Mouse (Mus musculus) forebrain, embryonic 13.5 days (tissue): ENCODE results near the gene Vgll4. TPM values are rescaled to one million over a fixed set of nuclear protein-coding genes. Genes with fewer than 3 reads are reported as not detected.

Experiments used
- ATAC-seq: fragments of 200-750 bp; cut with Nextera tagmentation; 2 replicates; pipeline ENCODE4 v1.8.0; 2017
- H3K27ac ChIP-seq: fragments of 300-500 bp; sonication (generic); 2 replicates; pipeline ENCODE4 v1.5.1; 2015; ENCODE audit warnings: inconsistent platforms, mild to moderate bottlenecking, moderate library complexity
- H3K27me3 ChIP-seq: fragments of 300-500 bp; sonication (generic); 2 replicates; pipeline ENCODE4 v1.6.1; 2015; ENCODE audit warnings: mild to moderate bottlenecking, inconsistent platforms
- H3K36me3 ChIP-seq: fragments of 300-500 bp; sonication (generic); 2 replicates; pipeline ENCODE4 v1.6.1; 2015; ENCODE audit warnings: mild to moderate bottlenecking, inconsistent platforms; ENCODE audit not compliant: poor library complexity, severe bottlenecking
- H3K4me1 ChIP-seq: fragments of 300-500 bp; sonication (generic); 2 replicates; pipeline ENCODE4 v1.6.1; 2015; ENCODE audit warnings: inconsistent platforms
- H3K4me2 ChIP-seq: fragments of 300-500 bp; sonication (generic); 2 replicates; pipeline ENCODE4 v1.6.1; 2015; ENCODE audit warnings: inconsistent platforms, mild to moderate bottlenecking, moderate library complexity
- H3K4me3 ChIP-seq: fragments of 300-500 bp; sonication (generic); 2 replicates; pipeline ENCODE4 v1.5.1; 2015; ENCODE audit warnings: mild to moderate bottlenecking, inconsistent platforms
- H3K9ac ChIP-seq: fragments of 300-500 bp; sonication (generic); 2 replicates; pipeline ENCODE4 v1.6.1; 2015; ENCODE audit warnings: mild to moderate bottlenecking, inconsistent platforms
- H3K9me3 ChIP-seq: fragments of 300-500 bp; sonication (generic); replicated peaks from 2 replicates; pipeline ENCODE4 v1.6.1; 2016; ENCODE audit warnings: inconsistent platforms
- WGBS: fragments of 180-500 bp; shearing (Covaris S2); methylation state at CpG from one replicate; pipeline ENCODE4 v1.1.7; 2015; 5-methylcytosine and 5-hydroxymethylcytosine counted together
- polyA plus RNA-seq: library from polyadenylated mRNA; unstranded; fragments of >200 nt; fragmentation: Nextera tagmentation; extraction: Ambion mirVana; gene quantifications from 2 replicates; pipeline ENCODE4 v1.2.1, GENCODE M21; 2015

The Vgll4 gene
- polyA plus RNA-seq, 1 experiment from 2014 or later = 84.3 TPM

GRCm38 (mm10) chr6:114970895-114971294 is 1.1 kb upstream of the Vgll4 start:
- Histone ChIP-seq H3K27me3 (peaks cover 43% of the 10 kb centered on the region), H3K27ac (no peak overlapping the region), H3K4me3 (no peak overlapping the region), H3K9ac (no peak overlapping the region), H3K36me3 (no peaks in the 10 kb centered on the region), H3K9me3 (no peaks in the 10 kb centered on the region), H3K4me2 (no peak overlapping the region), H3K4me1 (peaks cover 26% of the 10 kb centered on the region; the same call in 1 of the 2 replicates)
- no peak for ATAC-seq
- 67% methylated on average over 5 of the region's 5 CpGs for WGBS

GRCm38 (mm10) chr6:114970386-114970785 is 592 bp upstream of the Vgll4 start:
- WGBS = 26% methylated on average over 6 of the region's 6 CpGs

GRCm38 (mm10) chr6:114968361-114969212 is 1.2 kb downstream of the Vgll4 start:
- WGBS = under 1% methylated on average over 73 of the region's 82 CpGs
- peak overlapping the region; percentile 73 for H3K9ac ChIP-seq
- H3K4me3 ChIP-seq = peak overlapping the region; percentile 69

More at GRCm38 (mm10) chr6:114970386-114970785, 592 bp upstream of the Vgll4 start:
- no peaks in the 10 kb centered on the region for H3K9me3 ChIP-seq
- H3K4me3 ChIP-seq = no peak overlapping the region; the same call in 1 of the 2 replicates
- no peaks in the 10 kb centered on the region for H3K36me3 ChIP-seq
- peaks cover 26% of the 10 kb centered on the region; the same call in 1 of the 2 replicates for H3K4me1 ChIP-seq
- peak overlapping the region; percentile 100; the same call in 1 of the 2 replicates for H3K4me2 ChIP-seq
- no peak overlapping the region for H3K27ac ChIP-seq
- ATAC-seq = no peak
- peaks cover 47% of the 10 kb centered on the region for H3K27me3 ChIP-seq
- no peak overlapping the region for H3K9ac ChIP-seq

GRCm38 (mm10) chr6:114967623-114968022 is 2.2 kb downstream of the Vgll4 start:
- peaks cover 26% of the 10 kb centered on the region; the same call in 1 of the 2 replicates for H3K4me1 ChIP-seq
- H3K4me3 ChIP-seq = peak overlapping the region; percentile 69; the same call in 1 of the 2 replicates
- peak overlapping the region; percentile 100 for H3K4me2 ChIP-seq
- H3K27me3 ChIP-seq = peaks cover 48% of the 10 kb centered on the region
- no peaks in the 10 kb centered on the region for H3K9me3 ChIP-seq
- 33% methylated on average over 12 of the region's 12 CpGs for WGBS
- no peak overlapping the region for H3K27ac ChIP-seq
- H3K9ac ChIP-seq = no peak overlapping the region
- no peaks in the 10 kb centered on the region for H3K36me3 ChIP-seq
- ATAC-seq = no peak

More at GRCm38 (mm10) chr6:114968361-114969212, 1.2 kb downstream of the Vgll4 start:
- ATAC-seq = peak; percentile 78
- Histone ChIP-seq H3K27ac (no peak overlapping the region), H3K9me3 (no peaks in the 10 kb centered on the region), H3K27me3 (peaks cover 48% of the 10 kb centered on the region), H3K4me1 (peaks cover 26% of the 10 kb centered on the region; the same call in 1 of the 2 replicates), H3K4me2 (peak overlapping the region; percentile 100), H3K36me3 (no peaks in the 10 kb centered on the region)

GRCm38 (mm10) chr6:114966396-114967154 is 3.2 kb downstream of the Vgll4 start:
- peaks cover 46% of the 10 kb centered on the region for H3K27me3 ChIP-seq
- no peak overlapping the region for H3K9ac ChIP-seq
- no peak overlapping the region for H3K27ac ChIP-seq
- no peaks in the 10 kb centered on the region for H3K36me3 ChIP-seq
- peaks cover 24% of the 10 kb centered on the region; the same call in 1 of the 2 replicates for H3K4me1 ChIP-seq
- no peak overlapping the region for H3K4me3 ChIP-seq
- no peak for ATAC-seq
- WGBS = 29% methylated on average over 2 of the region's 2 CpGs
- H3K9me3 ChIP-seq = no peaks in the 10 kb centered on the region
- H3K4me2 ChIP-seq = no peak overlapping the region

- H3K9ac ChIP-seq = no peak overlapping the region
Observed at GRCm38 (mm10) chr6:114965802-114966201, 4.0 kb downstream of the Vgll4 start.

GRCm38 (mm10) chr6:114965396-114965795 is 4.4 kb downstream of the Vgll4 start:
- Histone ChIP-seq H3K4me3 (no peak overlapping the region), H3K9me3 (no peaks in the 10 kb centered on the region), H3K9ac (no peak overlapping the region), H3K27me3 (peaks cover 42% of the 10 kb centered on the region), H3K27ac (no peak overlapping the region), H3K36me3 (no peaks in the 10 kb centered on the region), H3K4me1 (peaks cover 21% of the 10 kb centered on the region; the same call in 1 of the 2 replicates), H3K4me2 (no peak overlapping the region)
- 77% methylated on average over 8 of the region's 8 CpGs for WGBS
- ATAC-seq = no peak

More at GRCm38 (mm10) chr6:114965802-114966201, 4.0 kb downstream of the Vgll4 start:
- peaks cover 46% of the 10 kb centered on the region for H3K27me3 ChIP-seq
- H3K9me3 ChIP-seq = no peaks in the 10 kb centered on the region
- no peak overlapping the region for H3K27ac ChIP-seq
- 93% methylated on average over 3 of the region's 3 CpGs for WGBS
- no peak overlapping the region for H3K4me3 ChIP-seq
- ATAC-seq = no peak
- no peak overlapping the region for H3K4me2 ChIP-seq
- peaks cover 21% of the 10 kb centered on the region; the same call in 1 of the 2 replicates for H3K4me1 ChIP-seq
- no peaks in the 10 kb centered on the region for H3K36me3 ChIP-seq

GRCm38 (mm10) chr6:114964235-114964634 is 5.6 kb downstream of the Vgll4 start:
- H3K4me3 ChIP-seq = no peak overlapping the region
- no peak overlapping the region for H3K27ac ChIP-seq
- H3K36me3 ChIP-seq = no peaks in the 10 kb centered on the region
- no peak overlapping the region for H3K9ac ChIP-seq
- H3K27me3 ChIP-seq = peaks cover 32% of the 10 kb centered on the region
- no peak for ATAC-seq
- no peaks in the 10 kb centered on the region for H3K9me3 ChIP-seq
- H3K4me2 ChIP-seq = no peak overlapping the region
- peaks cover 12% of the 10 kb centered on the region; the same call in 1 of the 2 replicates for H3K4me1 ChIP-seq
- 92% methylated on average over 2 of the region's 2 CpGs for WGBS

- Histone ChIP-seq H3K36me3 (no peaks in the 10 kb centered on the region), H3K27ac (no peak overlapping the region), H3K4me1 (peaks cover 6% of the 10 kb centered on the region; the same call in 1 of the 2 replicates), H3K27me3 (peaks cover 27% of the 10 kb centered on the region), H3K9me3 (no peaks in the 10 kb centered on the region), H3K9ac (no peak overlapping the region), H3K4me3 (no peak overlapping the region), H3K4me2 (no peak overlapping the region)
- WGBS = 67% methylated on average over 5 of the region's 5 CpGs
- ATAC-seq = no peak
Observed at GRCm38 (mm10) chr6:114963636-114964035, 6.2 kb downstream of the Vgll4 start.

GRCm38 (mm10) chr6:114961276-114962068 is 8.3 kb downstream of the Vgll4 start:
- no peak overlapping the region for H3K27ac ChIP-seq
- H3K27me3 ChIP-seq = peaks cover 9% of the 10 kb centered on the region
- H3K4me1 ChIP-seq = no peaks in the 10 kb centered on the region
- 80% methylated on average over 10 of the region's 10 CpGs for WGBS
- no peak for ATAC-seq
- no peak overlapping the region for H3K9ac ChIP-seq
- no peak overlapping the region for H3K4me3 ChIP-seq
- no peaks in the 10 kb centered on the region for H3K9me3 ChIP-seq
- no peaks in the 10 kb centered on the region for H3K36me3 ChIP-seq
- H3K4me2 ChIP-seq = no peak overlapping the region

GRCm38 (mm10) chr6:114959012-114959398 is 10.8 kb downstream of the Vgll4 start:
- Histone ChIP-seq H3K9ac (no peak overlapping the region), H3K9me3 (no peaks in the 10 kb centered on the region), H3K4me3 (no peak overlapping the region), H3K4me1 (no peaks in the 10 kb centered on the region), H3K36me3 (no peaks in the 10 kb centered on the region), H3K27me3 (no peaks in the 10 kb centered on the region), H3K4me2 (no peak overlapping the region), H3K27ac (no peak overlapping the region)
- 90% methylated on average over 6 of the region's 6 CpGs for WGBS
- ATAC-seq = no peak
